Mouse (Mus musculus): ENCODE data around the gene Mettl26. TPM values are rescaled to one million over a fixed set of nuclear protein-coding genes. Genes with fewer than 3 reads are reported as not detected.

Mettl26 gene
- polyA plus RNA-seq, 1 experiment from 2014 or later, result 63.5 TPM

DNA sequence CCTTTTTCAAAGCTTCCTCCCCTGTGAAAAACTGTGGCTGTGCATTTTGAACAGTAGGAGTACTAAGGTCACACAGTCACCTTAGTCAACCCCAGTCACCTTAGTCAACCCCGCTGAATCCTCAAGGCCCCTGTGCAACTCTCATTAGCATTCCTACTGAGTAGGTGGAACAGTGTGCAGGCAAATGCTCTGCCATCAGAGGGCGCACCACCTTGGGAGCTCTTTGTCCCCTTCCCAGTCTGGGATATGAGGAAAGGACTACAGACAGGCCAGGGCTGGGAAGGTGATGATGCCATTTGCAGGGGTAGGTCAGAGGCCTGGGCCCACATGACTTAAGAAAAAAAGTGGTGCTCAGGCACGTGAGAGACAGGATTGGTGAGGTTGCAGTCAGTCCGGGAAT lies 4.4 kb downstream of the Mettl26 start:
- H3K27me3 ChIP-seq (ENCODE audit: control insufficient read depth, insufficient read depth, low read depth, low read length), result no peaks in the 10 kb centered on the region
- no peak overlapping the region for H3K4me2 ChIP-seq (ENCODE audit: low read length)
- no peak overlapping the region for H3K9ac ChIP-seq (ENCODE audit: low read depth, low read length)
- no peak for ATAC-seq
- 42% methylated on average over 4 of the region's 4 CpGs for WGBS
- no peak overlapping the region for H3K27ac ChIP-seq (ENCODE audit: low read length)
- no peak overlapping the region for H3K4me3 ChIP-seq (ENCODE audit: low read depth, low read length)
- H3K4me1 ChIP-seq (ENCODE audit: control insufficient read depth, insufficient read depth, low read length), result peaks cover 19% of the 10 kb centered on the region
- no peaks in the 10 kb centered on the region for H3K9me3 ChIP-seq (replicated peaks; ENCODE audit: control insufficient read depth, low read length, poor library complexity, severe bottlenecking)
- peaks cover 19% of the 10 kb centered on the region for H3K36me3 ChIP-seq (ENCODE audit: control insufficient read depth, insufficient read depth, low read length)

- ATAC-seq, result no peak
- Histone ChIP-seq H3K27me3 (ENCODE audit: control insufficient read depth, insufficient read depth, low read depth, low read length) (no peaks in the 10 kb centered on the region), H3K4me1 (ENCODE audit: control insufficient read depth, insufficient read depth, low read length) (peaks cover 19% of the 10 kb centered on the region), H3K4me3 (ENCODE audit: low read depth, low read length) (no peak overlapping the region), H3K9ac (ENCODE audit: low read depth, low read length) (no peak overlapping the region), H3K9me3 (replicated peaks; ENCODE audit: control insufficient read depth, low read length, poor library complexity, severe bottlenecking) (no peaks in the 10 kb centered on the region), H3K4me2 (ENCODE audit: low read length) (no peak overlapping the region), H3K36me3 (ENCODE audit: control insufficient read depth, insufficient read depth, low read length) (peaks cover 19% of the 10 kb centered on the region), H3K27ac (ENCODE audit: low read length) (no peak overlapping the region)
- WGBS, result 61% methylated on average over 8 of the region's 8 CpGs
Observed at GRCm38 (mm10) chr17:25879750-25880149, 4.9 kb downstream of the Mettl26 start.

DNA sequence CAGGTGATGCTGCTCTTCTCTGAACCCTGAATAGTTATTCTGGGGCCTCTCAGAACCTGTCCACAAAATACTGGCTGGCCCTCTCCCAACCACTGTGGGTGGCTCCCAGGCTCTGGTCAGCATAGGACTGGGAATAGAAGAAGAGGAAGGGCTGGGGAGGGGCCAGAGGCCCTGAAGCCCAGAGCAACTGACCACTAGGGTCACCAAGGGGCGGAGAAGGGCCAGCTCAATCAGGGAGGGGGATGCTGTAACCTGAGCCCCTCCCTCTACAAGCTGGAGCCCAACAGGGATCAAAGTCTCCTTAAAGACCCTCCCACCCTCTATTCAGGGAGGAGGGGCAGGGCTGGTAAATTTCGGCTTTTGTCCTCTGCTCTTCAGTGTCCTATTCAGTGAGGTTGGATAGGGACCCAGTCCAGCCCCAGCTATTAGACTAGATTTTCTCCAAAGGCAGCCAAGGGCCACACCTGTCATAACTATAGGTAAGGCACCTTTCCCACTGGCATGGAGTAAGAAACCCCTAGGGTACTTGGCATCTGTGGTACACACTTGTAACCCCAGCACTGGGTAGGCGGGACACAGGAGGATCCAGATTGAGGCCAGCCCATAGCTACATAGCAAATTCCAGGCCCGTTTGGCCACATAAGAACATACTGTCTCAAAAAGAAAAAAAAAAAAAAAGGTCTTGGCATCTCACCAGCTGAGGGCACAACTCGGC lies 5.5 kb downstream of the Mettl26 start, which contains the start of gene Wfikkn1:
TSS of gene Wfikkn1 (minus strand) at position 663 of the 715 bp plus-strand sequence.
- Histone ChIP-seq H3K27ac (ENCODE audit: low read length) (peak within 1 kb of the TSS; percentile 58), H3K4me1 (ENCODE audit: control insufficient read depth, insufficient read depth, low read length) (peaks cover 19% of the 10 kb centered on the region), H3K4me2 (ENCODE audit: low read length) (no peak within 1 kb of the TSS), H3K4me3 (ENCODE audit: low read depth, low read length) (no peak within 1 kb of the TSS), H3K9me3 (replicated peaks; ENCODE audit: control insufficient read depth, low read length, poor library complexity, severe bottlenecking) (no peaks in the 10 kb centered on the region), H3K36me3 (ENCODE audit: control insufficient read depth, insufficient read depth, low read length) (peaks cover 19% of the 10 kb centered on the region), H3K27me3 (ENCODE audit: control insufficient read depth, insufficient read depth, low read depth, low read length) (no peaks in the 10 kb centered on the region), H3K9ac (ENCODE audit: low read depth, low read length) (peak within 1 kb of the TSS; percentile 42; the same call in 1 of the 2 replicates)
- no peak for ATAC-seq
- 24% methylated on average over 5 of the region's 5 CpGs for WGBS

GRCm38 (mm10) chr17:25880913-25881641 lies 6.2 kb downstream of the Mettl26 start:
- peak overlapping the region; percentile 42; the same call in 1 of the 2 replicates for H3K9ac ChIP-seq (ENCODE audit: low read depth, low read length)

DNA sequence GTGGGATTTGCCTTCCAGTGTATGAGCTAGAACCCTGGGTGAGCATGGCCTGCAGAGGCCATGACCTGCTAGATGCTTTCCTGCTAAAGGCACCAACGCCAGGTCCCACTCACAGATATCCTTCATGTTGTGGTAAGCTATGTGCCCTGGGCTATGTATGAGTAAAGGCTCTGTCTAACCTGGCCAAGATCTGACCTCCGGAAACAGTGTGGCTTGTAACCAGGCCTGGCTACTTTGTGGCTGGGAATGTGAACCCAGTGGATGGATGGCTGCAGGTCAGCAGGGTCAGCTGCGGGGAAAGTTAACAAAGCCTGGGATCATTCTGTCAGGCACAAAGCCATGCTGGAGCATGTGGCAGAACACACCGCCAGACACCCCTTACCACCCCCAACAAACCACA lies 6.8 kb downstream of the Mettl26 start:
- WGBS, result 23% methylated on average over 4 of the region's 4 CpGs
- H3K27me3 ChIP-seq (ENCODE audit: control insufficient read depth, insufficient read depth, low read depth, low read length), result no peaks in the 10 kb centered on the region
- H3K4me1 ChIP-seq (ENCODE audit: control insufficient read depth, insufficient read depth, low read length), result peaks cover 10% of the 10 kb centered on the region
- no peak overlapping the region for H3K4me3 ChIP-seq (ENCODE audit: low read depth, low read length)
- peak overlapping the region; percentile 42; the same call in 1 of the 2 replicates for H3K9ac ChIP-seq (ENCODE audit: low read depth, low read length)
- peak overlapping the region; percentile 58; the same call in 1 of the 2 replicates for H3K27ac ChIP-seq (ENCODE audit: low read length)
- H3K9me3 ChIP-seq (replicated peaks; ENCODE audit: control insufficient read depth, low read length, poor library complexity, severe bottlenecking), result no peaks in the 10 kb centered on the region
- no peak for ATAC-seq
- H3K36me3 ChIP-seq (ENCODE audit: control insufficient read depth, insufficient read depth, low read length), result peaks cover 19% of the 10 kb centered on the region
- H3K4me2 ChIP-seq (ENCODE audit: low read length), result no peak overlapping the region

More at GRCm38 (mm10) chr17:25880913-25881641, 6.2 kb downstream of the Mettl26 start:
- Histone ChIP-seq H3K36me3 (ENCODE audit: control insufficient read depth, insufficient read depth, low read length) (peaks cover 19% of the 10 kb centered on the region), H3K4me3 (ENCODE audit: low read depth, low read length) (no peak overlapping the region), H3K4me2 (ENCODE audit: low read length) (no peak overlapping the region), H3K9me3 (replicated peaks; ENCODE audit: control insufficient read depth, low read length, poor library complexity, severe bottlenecking) (no peaks in the 10 kb centered on the region), H3K27ac (ENCODE audit: low read length) (peak overlapping the region; percentile 58), H3K4me1 (ENCODE audit: control insufficient read depth, insufficient read depth, low read length) (peaks cover 17% of the 10 kb centered on the region), H3K27me3 (ENCODE audit: control insufficient read depth, insufficient read depth, low read depth, low read length) (no peaks in the 10 kb centered on the region)
- ATAC-seq, result no peak
- WGBS, result 11% methylated on average over 5 of the region's 5 CpGs

- Histone ChIP-seq H3K27ac (ENCODE audit: low read length) (no peak overlapping the region), H3K9ac (ENCODE audit: low read depth, low read length) (no peak overlapping the region), H3K9me3 (replicated peaks; ENCODE audit: control insufficient read depth, low read length, poor library complexity, severe bottlenecking) (no peaks in the 10 kb centered on the region), H3K4me3 (ENCODE audit: low read depth, low read length) (no peak overlapping the region), H3K4me1 (ENCODE audit: control insufficient read depth, insufficient read depth, low read length) (peaks cover 5% of the 10 kb centered on the region; the same call in 1 of the 2 replicates), H3K36me3 (ENCODE audit: control insufficient read depth, insufficient read depth, low read length) (peaks cover 19% of the 10 kb centered on the region), H3K4me2 (ENCODE audit: low read length) (no peak overlapping the region), H3K27me3 (ENCODE audit: control insufficient read depth, insufficient read depth, low read depth, low read length) (no peaks in the 10 kb centered on the region)
- no peak for ATAC-seq
- 38% methylated on average over 5 of the region's 5 CpGs for WGBS
Observed at GRCm38 (mm10) chr17:25882306-25882705, 7.4 kb downstream of the Mettl26 start.

DNA sequence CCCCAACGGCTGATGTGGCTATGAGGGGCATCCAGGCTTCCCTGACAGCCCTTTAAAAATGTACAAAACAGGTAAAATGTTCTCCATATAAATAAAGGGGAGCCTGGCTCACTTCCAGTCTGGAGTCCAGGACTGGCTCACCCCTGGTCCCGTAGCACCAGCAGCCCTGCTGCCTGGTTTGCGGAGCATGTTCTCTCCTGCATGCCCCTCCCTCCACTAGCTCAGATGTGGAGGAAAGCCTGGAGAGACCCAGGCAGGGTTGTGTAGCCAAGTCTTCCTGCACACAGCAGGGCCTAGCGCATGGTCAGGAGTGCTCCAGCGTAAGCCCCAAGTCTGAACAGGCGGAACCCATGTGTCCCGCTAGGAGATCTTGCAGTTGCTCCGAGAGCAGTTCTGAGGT lies 8.4 kb downstream of the Mettl26 start:
- H3K27me3 ChIP-seq (ENCODE audit: control insufficient read depth, insufficient read depth, low read depth, low read length), result no peaks in the 10 kb centered on the region
- H3K9me3 ChIP-seq (replicated peaks; ENCODE audit: control insufficient read depth, low read length, poor library complexity, severe bottlenecking), result no peaks in the 10 kb centered on the region
- H3K4me3 ChIP-seq (ENCODE audit: low read depth, low read length), result no peak overlapping the region
- 70% methylated on average over 8 of the region's 8 CpGs for WGBS
- H3K36me3 ChIP-seq (ENCODE audit: control insufficient read depth, insufficient read depth, low read length), result peaks cover 11% of the 10 kb centered on the region
- no peak overlapping the region for H3K9ac ChIP-seq (ENCODE audit: low read depth, low read length)
- peak overlapping the region; percentile 30; the same call in 1 of the 2 replicates for H3K27ac ChIP-seq (ENCODE audit: low read length)
- no peak overlapping the region for H3K4me2 ChIP-seq (ENCODE audit: low read length)
- no peak for ATAC-seq
- peaks cover 5% of the 10 kb centered on the region; the same call in 1 of the 2 replicates for H3K4me1 ChIP-seq (ENCODE audit: control insufficient read depth, insufficient read depth, low read length)

- H3K4me1 ChIP-seq (ENCODE audit: control insufficient read depth, insufficient read depth, low read length), result peaks cover 5% of the 10 kb centered on the region; the same call in 1 of the 2 replicates
- no peak for ATAC-seq
- H3K27ac ChIP-seq (ENCODE audit: low read length), result no peak overlapping the region
- no peaks in the 10 kb centered on the region for H3K27me3 ChIP-seq (ENCODE audit: control insufficient read depth, insufficient read depth, low read depth, low read length)
- H3K4me3 ChIP-seq (ENCODE audit: low read depth, low read length), result no peak overlapping the region
- no peak overlapping the region for H3K9ac ChIP-seq (ENCODE audit: low read depth, low read length)
- peaks cover 7% of the 10 kb centered on the region for H3K36me3 ChIP-seq (ENCODE audit: control insufficient read depth, insufficient read depth, low read length)
- no peaks in the 10 kb centered on the region for H3K9me3 ChIP-seq (replicated peaks; ENCODE audit: control insufficient read depth, low read length, poor library complexity, severe bottlenecking)
- WGBS, result 91% methylated on average over 3 of the region's 3 CpGs
- H3K4me2 ChIP-seq (ENCODE audit: low read length), result no peak overlapping the region
Observed at GRCm38 (mm10) chr17:25883824-25884223, 8.9 kb downstream of the Mettl26 start.

DNA sequence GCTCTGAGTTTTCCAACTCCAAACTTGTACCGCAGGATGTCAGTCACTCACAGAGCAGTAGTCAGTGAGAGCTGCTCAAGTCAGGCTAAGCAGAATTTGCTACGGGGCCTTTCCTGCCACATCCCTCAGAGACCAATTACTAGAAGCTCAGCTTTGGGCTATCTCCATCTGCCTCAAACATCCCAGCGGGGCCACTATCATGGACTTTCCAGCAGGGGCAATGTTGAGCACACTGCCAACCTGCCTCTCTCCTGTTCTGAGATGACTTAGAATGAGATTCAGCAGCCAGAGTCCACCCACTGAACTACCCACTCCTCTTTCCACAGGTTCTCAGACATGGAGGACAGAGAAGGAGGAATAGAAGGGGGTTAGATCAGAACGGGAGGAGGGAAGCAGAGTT lies 10.8 kb downstream of the Mettl26 start:
- H3K4me1 ChIP-seq (ENCODE audit: control insufficient read depth, insufficient read depth, low read length), result peaks cover 3% of the 10 kb centered on the region; the same call in 1 of the 2 replicates
- no peak overlapping the region for H3K4me3 ChIP-seq (ENCODE audit: low read depth, low read length)
- H3K9me3 ChIP-seq (replicated peaks; ENCODE audit: control insufficient read depth, low read length, poor library complexity, severe bottlenecking), result no peaks in the 10 kb centered on the region
- no peak; the same call in 1 of the 2 replicates for ATAC-seq
- peaks cover 7% of the 10 kb centered on the region for H3K36me3 ChIP-seq (ENCODE audit: control insufficient read depth, insufficient read depth, low read length)
- H3K4me2 ChIP-seq (ENCODE audit: low read length), result no peak overlapping the region
- H3K27ac ChIP-seq (ENCODE audit: low read length), result no peak overlapping the region
- H3K9ac ChIP-seq (ENCODE audit: low read depth, low read length), result no peak overlapping the region
- H3K27me3 ChIP-seq (ENCODE audit: control insufficient read depth, insufficient read depth, low read depth, low read length), result no peaks in the 10 kb centered on the region
- 63% methylated on average over 4 of the region's 4 CpGs for WGBS

All from midbrain, embryonic 16.5 days (tissue).